Mouse (Mus musculus): ENCODE data around the gene Filip1l.

Gene Filip1l

DNA sequence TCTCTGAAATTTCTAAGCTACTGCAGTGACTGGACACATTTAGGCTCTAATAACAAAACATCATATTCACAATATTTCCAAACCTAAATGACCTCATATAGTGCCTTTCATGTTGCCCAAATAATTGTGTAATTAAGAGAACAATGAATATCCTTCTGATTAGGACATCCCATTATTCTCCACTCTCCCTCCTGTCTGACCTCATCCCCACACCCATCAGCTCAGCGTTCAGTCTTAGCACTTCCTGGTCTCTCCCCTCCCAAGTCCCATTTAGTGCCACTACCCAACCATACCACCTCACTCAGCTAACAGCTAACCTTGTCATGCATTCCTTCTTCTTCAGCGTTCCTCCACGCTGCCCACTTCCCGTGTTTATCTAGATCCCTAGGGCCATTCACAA, 130.0 kb downstream of the Filip1l start:
- no peak for DNase-seq (ENCODE audit: low spot score in 2 of 2)

DNA sequence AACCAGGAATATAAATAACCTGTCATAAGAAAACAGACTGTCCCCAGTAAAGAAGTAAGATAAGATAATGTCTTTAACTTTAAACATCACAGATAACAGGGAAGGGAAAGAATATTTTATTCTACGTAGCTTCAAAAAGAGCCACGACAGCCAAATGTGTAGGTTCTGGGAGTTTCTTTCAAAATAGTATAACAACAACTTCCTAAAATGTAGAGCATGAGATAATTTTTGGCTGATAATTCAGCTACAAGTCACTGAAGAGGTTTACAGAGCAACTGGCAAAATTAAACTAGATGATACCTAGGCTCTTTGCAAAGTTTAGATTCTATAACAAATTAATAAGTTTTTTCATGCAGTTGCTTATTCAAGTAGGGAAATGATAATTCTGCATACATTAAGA, 130.6 kb downstream of the Filip1l start:
- DNase-seq (ENCODE audit: low spot score in 2 of 2), result no peak

DNA sequence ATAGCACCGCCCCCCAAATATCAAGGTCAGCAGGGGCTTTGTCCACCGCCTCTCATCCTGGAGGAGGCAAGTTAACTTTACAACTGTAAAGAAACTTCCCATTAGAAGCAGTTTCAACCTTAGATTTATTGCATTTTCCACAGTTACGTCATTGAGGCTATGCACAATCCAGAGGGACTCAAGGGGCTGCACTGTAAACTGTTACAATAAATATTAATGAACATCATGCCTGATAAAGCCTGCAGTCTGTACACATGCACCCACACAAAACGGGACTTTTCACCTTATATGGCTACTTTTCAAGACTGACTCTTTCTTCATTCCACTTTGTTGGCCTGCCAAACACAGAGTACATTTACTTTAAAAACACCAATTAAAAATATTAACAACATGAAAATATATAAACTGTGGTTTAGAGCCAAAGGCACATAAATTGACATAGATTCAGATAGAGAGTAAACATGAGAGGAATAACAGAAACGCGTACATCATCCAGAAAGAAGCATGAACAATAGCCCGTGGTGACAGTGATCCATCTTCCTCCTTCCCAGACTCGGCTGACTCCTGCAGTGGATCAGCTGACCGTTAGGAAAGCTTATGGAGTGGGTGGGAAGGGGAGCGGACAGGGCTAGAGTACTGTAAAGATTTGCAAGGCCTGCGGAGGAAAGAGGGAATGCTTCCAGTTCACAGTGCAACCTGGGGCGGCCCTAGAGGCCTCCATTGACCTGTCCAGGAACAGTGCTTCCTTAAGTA, 131.3 kb downstream of the Filip1l start:
- DNase-seq (ENCODE audit: low spot score in 2 of 2), result no peak

DNA sequence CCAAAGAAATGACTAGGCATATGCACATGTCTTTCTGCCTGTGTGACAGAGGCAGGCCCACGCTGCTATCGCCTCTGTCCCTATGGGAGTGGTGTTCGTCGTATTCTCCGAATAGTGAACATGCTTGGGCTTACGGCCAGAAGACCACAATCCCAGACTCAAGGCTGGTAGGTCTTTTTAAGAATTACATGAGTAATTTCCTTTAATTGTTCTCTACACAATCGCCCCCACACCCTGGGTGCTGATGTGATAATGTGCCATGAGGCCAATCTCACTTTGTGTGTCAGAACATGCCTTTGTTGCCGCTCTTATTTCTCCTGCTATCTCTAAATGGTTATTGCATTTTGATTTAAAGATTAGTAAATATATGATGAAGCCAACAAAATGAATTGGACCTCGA, 132.4 kb downstream of the Filip1l start:
- no peak for DNase-seq (ENCODE audit: low spot score in 2 of 2)

DNA sequence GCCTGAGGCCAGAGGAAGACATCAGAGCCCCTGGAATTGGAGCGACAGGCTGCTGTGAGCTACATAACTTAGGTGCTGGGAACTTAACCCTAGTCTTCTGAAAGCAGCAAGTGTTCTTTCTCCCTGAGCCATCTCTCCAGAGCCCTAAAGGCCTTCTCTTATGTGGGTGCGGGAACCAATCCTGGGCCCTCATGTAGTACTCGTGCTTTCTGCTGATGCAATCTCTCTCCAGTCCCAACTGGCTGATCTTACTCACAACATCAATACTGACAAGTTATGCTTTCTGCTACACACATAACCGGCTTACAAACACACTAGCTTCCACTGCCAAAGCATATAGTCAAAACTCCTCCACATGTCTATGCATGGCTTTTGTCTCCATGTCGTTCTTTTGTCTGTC, 133.4 kb downstream of the Filip1l start:
- no peak for DNase-seq (ENCODE audit: low spot score in 2 of 2)

DNA sequence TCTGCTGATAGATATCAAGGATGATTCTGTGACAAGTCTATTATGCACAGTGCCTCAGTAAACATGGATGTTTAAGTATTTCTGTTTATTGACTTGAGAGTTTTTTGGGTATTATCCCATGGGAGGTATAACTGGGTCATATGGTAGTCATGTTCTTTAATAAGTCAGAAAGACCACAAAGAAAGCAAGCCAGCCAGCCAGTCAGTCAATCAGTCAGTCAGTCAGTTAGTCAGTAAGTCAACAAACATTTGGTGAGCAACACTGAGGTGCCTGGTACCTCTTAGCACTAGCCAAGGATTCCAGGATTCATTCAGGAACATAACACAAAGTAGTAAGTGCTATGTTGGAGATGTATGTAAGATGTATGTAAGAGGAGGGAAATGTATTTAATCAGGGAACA, 135.8 kb downstream of the Filip1l start:
- no peak for DNase-seq (ENCODE audit: low spot score in 2 of 2)

DNA sequence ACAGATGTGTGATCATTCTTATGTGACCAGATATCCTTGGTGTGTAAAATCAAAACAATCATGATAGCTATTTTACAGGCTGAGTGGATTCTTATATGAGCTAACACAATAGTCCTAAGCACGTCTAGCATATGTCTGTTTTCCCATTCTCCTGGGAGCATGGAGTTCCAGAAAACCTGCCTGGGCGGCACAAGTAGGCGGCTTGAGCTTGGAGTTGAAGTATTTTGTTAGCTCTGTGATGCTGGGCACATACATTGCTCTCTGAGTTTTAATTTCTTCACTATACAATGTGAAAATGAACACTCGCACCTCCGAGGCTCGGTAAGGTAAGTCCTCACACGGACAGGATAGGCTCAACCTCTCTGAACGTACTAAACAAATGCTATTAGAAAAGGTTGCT, 137.8 kb downstream of the Filip1l start:
- peak in 1 of 2 experiments; percentile 50 for DNase-seq (ENCODE audit: low spot score in 2 of 2)

DNA sequence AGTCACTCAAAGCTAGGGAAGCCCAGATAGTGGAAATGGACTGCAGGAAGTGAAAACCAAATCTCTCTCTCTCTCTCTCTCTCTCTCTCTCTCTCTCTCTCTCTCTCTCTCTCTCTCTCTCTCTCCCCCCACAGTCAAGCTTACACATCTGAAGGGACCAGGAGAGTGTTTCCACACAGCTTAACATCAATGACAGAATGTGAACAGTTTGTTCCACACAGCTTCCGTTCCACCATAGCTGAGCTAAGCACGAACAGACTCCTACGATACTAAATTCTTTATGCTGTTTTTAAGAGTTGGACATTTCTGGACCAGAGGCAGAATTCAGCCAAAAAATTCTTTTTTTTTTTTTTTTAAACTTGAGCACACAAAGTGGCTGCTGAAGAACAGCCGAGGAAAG, 139.0 kb downstream of the Filip1l start:
- DNase-seq (ENCODE audit: low spot score in 2 of 2), result no peak

DNA sequence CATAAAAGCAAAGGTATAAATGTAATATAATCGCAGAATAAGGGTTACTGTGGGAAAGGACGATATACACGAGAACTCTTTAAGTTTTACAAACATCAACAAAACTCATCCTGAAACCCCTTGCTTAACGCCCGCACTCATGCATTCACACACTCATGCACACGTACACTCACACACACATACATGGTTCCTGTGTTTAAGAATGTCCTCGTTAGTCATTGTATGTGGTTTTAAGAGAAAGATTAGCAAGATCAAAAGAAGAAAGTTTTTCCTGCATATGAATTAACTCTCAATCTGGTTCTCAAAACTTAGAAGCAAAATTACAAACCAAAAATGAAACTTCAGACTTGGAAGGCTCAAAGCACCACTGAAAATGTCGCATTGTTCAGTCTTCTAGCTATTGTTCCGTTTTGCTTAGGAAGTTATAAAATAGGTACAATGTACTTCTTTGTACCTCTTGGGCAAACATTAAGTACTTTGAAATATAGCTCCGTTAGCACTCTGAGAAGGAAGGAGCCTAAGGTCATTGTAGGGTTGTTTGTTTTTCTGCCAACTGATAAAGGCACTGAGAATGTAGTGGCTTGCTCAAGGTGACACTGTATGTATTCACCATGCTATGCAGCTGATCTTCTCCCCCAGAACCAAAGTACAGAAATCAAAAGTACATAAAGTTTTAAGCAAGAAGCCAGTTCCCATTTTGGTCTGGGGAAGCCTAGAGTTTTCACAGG, 142.7 kb downstream of the Filip1l start:
- DNase-seq (ENCODE audit: low spot score in 2 of 2), result no peak

DNA sequence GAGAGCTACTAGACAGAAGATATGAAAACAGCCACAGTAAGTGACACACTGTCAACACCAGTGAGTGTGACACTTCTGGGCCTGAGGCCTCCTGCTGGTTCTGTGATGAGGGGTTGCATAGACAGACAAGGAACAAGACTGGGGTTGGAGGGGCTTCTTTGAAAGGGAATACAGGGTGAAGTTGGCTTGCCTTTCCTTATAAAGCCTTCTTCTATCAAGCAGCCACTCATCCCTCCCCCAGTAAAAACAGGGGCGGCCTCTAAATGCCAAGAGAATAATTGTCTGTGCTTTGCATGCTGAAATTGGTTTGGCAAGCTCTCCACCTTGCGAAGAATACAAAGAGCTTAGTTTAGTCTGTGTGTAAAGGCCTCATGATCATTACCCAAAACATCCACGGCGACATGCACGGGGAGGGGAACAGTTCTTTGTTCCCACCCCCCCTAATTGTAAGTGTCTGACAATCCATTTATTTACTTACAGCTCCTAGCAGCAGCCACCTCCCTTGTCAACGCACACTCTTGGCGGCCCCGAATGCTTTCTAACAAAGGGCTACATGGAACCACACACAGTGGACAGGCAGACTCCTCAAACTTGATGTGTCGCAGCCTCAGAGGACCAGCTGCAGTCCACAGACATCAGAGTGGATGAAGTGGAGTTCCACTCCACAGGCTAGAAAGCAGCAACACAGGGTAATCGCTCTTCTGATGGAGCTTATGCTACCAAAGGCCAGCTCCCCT, 143.7 kb downstream of the Filip1l start:
- no peak for DNase-seq (ENCODE audit: low spot score in 2 of 2)

DNA sequence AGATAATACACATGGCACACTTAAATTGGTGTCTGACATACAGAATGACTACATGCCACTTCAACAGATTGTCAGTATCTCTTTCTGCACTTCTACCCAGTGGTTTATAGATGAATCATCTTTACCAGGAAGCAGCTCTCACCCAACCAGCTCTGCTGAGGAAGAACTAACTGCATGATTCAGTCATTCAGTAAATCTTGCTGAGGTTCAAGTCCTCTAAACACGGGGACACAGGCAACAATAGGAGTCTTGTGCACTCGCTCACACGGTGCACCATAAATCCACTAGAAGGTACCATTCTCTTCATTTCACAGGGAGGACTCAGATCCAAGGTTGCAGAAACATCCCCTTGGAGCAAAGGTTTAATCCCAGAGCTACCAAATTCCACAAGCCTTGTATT, 148.0 kb downstream of the Filip1l start:
- DNase-seq (ENCODE audit: low spot score in 2 of 2), result no peak

DNA sequence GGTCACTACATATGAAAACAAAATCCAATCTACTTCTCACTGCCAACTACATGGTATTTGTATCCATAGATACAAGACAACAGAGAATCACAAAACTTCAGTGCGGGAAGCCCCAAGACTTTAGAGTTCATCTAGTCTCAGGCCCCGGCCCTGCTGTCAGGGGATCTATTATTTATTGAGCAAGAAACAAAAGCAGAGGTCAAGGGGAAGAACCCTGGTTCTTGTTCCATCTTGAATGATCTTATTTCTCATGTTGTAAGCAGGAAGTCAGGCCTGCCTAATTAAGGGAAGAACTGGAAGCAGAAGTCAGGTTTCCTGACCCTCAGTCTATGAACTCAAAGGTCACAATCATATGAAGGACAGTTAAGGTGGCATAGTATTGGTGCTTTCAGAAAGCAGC, 149.3 kb downstream of the Filip1l start:
- DNase-seq (ENCODE audit: low spot score in 2 of 2), result no peak

DNA sequence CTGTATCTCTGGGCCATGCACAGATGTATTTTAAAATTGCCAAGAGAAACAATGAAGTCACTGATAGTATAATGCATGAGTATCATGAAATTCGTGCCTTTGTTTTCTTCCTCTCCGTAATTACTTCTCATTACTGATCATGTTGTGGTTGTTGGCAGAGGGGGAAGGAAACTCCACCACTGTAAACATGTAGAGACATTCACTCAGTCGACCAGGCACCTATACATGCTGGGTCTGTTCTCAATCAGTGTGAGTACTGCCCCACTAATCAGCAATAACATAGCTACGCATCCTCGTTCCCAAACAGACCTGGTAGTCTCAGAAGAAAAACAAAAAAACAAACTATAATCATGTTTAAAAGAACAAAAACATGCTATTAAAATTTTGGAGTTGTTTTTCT, 149.9 kb downstream of the Filip1l start:
- no peak for DNase-seq (ENCODE audit: low spot score in 2 of 2)

DNA sequence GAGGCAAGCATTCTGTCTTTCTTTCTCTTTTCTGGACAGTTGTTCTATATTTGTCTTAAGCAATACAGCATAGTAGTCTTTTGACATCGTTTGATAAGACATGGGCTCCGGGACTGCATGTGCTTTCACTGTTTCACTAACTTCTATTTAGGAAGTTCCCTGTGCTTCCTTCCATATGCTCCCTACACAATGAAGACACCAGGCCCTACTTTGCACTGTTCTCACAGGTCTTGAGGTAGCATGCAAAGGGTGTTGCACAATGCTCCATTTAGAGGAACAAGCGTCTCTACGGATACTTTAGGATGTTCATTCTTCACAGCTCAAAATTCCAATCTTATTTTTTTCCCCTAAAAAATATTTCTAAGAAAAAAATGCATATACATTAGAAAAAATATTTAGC, 151.8 kb downstream of the Filip1l start:
- no peak for DNase-seq (ENCODE audit: low spot score in 2 of 2)

DNA sequence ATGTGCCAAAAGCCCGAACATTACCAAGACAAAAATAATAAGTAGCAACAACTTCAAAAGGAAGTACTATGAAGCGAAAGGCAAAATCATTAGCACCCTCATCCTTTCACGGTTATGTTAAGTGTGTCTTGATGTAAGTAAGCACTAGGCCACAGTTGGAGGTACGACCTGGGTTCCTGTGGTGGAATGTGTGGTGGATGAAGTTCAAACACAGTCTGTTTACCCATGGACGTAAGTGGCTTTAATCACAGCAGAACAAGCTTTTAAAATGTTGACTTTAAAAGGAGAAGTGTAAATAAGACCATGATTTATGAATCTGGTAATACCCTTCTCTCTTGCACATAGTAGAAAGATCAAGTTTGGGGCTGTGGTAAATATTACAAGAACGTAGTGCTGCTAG, 153.2 kb downstream of the Filip1l start:
- DNase-seq (ENCODE audit: low spot score in 2 of 2), result no peak

DNA sequence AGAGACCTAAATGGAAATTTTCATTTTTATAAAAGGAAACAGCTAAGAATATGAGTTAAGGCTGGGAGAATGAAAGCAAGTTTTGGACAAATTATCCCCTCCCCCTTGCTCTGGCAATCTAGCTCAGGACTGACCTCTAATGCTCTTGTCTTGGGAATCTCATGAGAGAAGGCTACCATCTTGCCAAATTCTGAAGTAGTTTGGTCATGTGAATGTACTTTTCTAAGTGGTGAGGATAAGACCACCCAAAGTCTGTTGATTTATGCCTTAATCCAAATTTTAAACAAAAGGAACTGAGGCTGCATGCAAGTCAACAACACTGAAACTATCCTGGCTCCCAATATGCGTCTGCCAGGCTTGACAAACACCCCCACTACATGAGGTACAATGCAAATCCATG, 155.5 kb downstream of the Filip1l start:
- no peak for DNase-seq (ENCODE audit: low spot score in 2 of 2)

DNA sequence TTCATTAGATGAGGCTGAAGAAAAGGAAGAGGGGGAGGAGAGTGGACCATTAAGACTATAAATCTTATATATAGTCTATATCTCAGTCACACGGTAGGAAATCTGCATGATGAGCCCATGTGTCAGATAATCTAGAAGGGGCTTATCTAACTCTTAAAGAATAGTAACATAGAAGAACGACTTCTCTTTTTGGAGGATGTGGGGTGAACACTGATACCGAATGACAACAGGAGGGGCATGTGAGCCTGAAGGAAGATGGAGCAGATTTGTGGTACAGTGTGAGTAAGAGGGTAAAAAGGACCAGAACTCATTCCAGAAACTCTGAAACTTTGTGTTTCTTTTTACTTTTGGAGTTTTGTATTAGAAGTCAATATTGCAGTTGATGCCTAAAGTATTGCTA, 156.2 kb downstream of the Filip1l start:
- no peak for DNase-seq (ENCODE audit: low spot score in 2 of 2)

DNA sequence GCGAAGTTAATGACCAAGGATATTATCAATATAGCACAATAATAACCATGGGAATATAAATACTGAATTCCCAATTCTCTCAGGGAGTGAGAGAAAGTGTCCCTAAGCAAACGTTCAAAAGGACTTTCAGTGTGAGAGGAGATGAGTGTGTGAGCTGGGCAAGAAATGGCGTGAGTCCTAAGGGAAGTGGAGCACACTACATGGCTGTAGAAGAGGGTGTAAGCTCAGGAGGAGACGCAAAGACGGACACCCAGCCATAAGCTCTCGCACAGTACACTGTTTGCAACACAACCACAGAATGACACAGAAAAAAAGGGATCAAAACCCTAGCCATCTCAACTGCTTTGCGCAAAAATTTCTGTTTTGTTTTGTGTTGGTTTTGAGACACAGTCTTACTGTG, 160.7 kb downstream of the Filip1l start:
- DNase-seq (ENCODE audit: low spot score in 2 of 2), result no peak

DNA sequence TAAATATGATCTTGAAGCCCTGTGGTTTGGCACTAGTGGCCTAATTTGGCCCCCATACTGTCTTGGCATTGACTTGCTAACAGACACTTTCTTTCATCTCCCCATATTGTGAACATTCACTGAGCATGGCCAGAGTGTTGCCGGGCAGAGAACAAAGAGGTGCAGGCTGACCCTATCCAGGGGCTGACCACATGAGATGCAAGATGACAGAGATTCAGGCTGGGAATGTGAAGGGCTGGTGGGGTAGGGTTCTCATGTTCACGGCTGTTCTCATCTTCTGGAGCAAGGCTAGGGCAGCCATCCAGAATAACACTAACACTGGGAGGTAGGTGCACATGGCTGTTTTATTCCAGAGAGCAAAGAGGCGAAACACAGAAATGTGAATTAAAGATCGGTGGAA, 161.5 kb downstream of the Filip1l start:
- no peak for DNase-seq (ENCODE audit: low spot score in 2 of 2)

DNA sequence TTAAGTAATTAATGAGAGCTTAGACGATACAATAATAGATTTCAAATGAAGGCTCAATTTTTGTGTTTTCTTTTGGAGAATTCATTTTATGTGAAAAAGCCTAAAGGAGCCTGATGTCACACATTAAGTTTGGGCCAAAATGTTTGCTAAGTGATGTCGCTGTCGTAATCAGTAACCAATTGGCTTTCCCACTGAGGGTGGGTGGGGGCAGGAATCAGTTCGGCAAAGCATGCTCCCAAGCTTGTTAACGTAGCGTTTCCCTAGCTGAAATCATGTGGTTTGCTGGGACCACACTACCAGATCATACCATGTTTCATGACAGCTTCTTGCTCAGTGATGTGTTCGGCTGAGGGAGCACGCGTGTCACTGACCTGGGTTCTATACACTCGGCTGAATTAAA, 162.7 kb downstream of the Filip1l start:
- DNase-seq (ENCODE audit: low spot score in 2 of 2), result no peak

DNA sequence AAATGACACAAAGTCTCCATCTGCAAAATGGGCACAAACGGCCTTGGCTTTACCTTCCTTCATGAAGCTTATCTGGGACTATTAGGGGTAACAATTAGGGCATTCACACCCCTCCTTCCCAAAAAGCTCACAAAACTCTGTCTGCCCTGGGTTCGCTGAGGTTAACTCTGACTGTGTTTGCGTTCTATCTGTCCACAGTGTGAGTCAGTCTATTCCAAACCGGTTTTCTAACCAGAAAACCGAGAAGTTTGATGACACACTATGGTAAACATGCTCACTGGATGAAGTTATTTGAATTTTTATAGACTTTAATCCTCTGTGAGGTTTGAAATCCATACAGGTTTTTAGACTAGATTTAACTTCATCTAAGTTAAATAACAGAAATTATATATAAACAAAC, 172.2 kb downstream of the Filip1l start:
- no peak for DNase-seq (ENCODE audit: low spot score in 2 of 2)

DNA sequence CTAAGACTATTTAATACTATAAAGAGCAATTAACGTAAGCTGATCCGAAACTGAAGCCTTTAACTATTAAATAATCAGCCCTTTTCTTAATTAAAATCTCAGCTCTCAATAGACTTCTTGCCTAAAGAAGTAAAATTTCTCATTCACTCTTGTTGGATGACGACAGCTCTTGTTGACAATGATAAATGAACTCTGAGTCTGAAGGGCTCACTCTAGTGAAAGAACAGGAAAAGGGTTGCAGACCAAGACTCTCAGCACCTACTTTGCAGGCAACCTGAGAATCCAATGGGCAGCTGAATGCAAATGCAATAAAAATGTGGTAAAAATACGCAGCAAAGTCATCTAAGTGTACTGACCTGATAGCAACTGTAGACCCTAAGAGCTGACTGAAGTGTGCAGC, 172.6 kb downstream of the Filip1l start:
- DNase-seq (ENCODE audit: low spot score in 2 of 2), result no peak

DNA sequence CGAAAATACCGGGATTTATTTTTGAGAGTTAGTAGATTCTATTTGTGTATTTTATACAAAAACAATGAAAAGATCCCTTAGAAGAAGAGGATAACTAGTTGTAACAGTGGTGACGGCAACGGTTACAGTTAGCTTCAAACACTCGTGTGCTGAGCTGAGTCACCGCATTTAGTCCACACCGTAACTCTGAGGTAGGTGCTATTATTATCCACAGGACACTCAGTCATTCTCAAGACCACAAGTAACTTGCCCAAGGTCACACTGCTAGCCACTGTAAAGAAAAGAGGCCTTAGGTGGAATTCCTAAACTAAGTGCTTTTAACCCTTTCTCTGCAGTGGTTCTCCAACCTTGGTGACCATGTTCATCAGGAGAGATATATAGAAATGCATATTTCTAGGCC, 174.0 kb downstream of the Filip1l start:
- no peak for DNase-seq (ENCODE audit: low spot score in 2 of 2)
